Mouse (Mus musculus) large intestine, adult 2 months (tissue): ENCODE data around the gene Dtd1. TPM values are rescaled to one million over a fixed set of nuclear protein-coding genes. Genes with fewer than 3 reads are reported as not detected.

Experiments used
- DNase-seq: peaks from one replicate; pipeline ENCODE4 v3.0.0-alpha.2; 2012; ENCODE audit warnings: low read depth, low spot score
- WGBS: fragments of 180-500 bp; shearing (Covaris S2); methylation state at CpG from one replicate; pipeline ENCODE4 v1.1.7; 2018; 5-methylcytosine and 5-hydroxymethylcytosine counted together
- polyA plus RNA-seq: library from polyadenylated mRNA; depleted of rRNA; stranded (reverse); fragments of >200 nt; gene quantifications from 2 replicates; pipeline ENCODE4 v1.2.3, GENCODE M21; 2012

Dtd1 gene
- polyA plus RNA-seq, 1 experiment = 6.5 TPM

DNA sequence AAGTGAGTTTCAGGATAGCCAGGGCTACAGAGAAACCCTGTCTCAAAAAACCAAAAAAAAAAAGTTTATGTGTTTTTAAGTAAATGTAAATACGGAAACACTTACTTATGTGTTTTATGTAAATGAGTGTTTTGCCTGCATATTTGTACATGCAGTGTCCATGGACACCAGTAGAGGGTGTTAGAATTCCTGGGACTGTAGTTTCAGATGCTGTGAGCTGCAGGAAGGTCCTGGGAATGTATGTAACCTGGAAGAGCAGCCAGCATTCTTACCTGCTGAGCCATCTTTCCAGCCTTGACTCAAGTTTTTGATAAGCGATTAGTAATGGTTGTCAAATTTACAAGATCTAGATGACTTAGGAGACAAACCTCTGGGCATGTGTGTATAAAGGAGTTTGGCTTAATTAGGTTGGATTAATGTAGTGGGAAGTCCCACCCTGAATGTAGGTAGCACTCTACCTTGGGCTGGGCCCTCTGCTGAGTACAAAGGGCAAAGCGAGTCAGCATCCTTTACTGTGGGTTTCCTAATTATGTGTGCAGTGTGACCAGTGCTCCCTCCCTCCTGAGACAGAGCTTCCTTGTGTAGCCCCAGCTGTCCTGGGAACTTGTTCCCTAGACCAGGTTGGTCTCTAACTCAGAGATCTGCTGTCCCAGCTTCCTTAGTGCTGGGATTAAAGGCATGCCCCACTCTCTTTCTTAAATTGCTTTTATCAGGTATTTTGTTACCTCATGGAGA is 101.9 kb downstream of the Dtd1 start:
- no peak for DNase-seq
- WGBS = 70% methylated on average over 3 of the region's 3 CpGs

DNA sequence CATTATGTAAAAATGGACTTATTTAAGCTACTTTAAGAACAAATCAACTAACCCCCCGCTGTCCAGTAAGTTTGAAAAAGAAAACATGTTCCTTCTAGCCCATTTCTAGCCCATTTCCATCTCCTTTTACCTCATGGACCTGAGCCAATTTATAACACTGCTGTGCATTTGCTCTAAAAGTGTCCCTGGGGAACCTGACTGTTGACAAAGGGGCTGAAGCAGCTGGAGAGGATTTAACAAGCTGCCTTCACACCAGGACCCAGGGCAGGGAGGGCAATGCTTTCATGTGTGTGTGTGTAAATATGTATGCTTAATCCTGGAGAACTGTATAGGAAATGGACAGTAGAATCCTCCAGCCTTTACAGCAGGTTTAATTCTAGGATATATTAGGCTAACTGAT is 109.6 kb downstream of the Dtd1 start:
- WGBS = 69% methylated on average over 1 of the region's 1 CpGs
- DNase-seq = no peak

DNA sequence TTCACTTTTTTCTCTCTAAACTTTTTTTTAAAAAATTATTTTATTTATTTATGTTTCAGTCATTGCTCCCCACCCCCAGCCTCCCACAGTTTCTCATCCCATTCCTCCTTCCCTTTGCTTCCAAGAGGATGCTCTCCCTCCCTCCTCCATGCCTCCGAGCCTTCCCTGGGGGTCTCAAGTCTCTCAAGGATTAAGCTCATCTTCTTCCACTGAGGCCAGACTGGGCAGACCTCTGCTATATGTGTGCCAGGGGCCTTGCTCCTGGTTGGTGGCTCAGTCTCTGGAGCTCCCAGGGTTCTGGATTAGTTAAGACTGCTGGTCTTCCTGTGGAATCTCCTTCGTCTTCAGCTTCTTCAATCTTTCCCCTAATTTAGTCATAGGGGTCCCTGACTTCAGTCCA is 110.0 kb downstream of the Dtd1 start:
- no peak for DNase-seq

DNA sequence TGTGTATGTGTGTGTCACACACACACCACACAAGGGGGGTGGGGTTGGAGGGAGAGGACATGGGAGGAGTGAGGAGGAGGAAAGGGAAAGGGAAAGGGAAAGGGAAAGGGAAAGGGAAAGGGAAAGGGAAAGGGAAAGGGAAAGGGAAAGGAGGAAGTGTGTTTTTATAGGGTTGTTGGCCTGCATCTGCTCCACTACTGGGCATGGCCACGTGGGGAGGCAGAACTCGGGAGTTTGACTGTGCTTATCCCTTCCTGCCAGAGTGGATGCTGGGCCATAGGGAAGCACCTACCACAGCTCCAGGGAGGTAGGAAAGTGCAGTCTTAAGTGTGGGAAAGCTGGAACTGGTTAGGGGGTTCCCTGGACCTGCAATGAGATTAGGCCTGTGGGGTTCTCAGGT is 114.9 kb downstream of the Dtd1 start:
- WGBS = 47% methylated on average over 2 of the region's 2 CpGs
- DNase-seq = no peak

More for the DNA sequence above, 110.0 kb downstream of the Dtd1 start:
- 91% methylated on average over 2 of the region's 2 CpGs for WGBS

DNA sequence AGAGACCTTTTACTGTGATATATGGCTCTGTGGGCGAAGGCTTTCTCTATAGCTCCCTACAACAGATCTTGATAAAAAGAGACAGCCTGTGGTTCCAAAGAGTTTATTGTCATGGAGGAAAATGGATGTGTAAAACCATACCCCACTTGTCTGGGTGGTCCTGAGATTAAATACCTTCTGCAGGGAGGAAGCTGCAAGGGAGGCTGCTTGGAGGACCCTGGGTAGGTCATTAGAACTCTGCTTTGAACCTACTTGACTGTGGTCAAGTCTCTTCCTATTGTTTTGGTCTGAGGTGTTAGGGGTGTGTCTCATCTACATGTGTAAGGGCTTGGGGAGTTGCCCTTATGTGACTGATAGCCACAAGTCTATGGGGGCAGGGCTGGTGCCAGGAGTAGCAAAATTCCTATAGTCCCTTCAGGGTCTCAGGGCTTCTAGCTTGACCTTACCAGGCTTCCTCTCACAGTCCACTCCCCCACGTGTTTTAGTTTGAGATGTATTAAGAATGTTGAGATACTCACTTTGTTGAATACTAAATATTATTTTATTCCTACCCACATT is 115.6 kb downstream of the Dtd1 start:
- WGBS = 74% methylated on average over 2 of the region's 2 CpGs
- DNase-seq = no peak

DNA sequence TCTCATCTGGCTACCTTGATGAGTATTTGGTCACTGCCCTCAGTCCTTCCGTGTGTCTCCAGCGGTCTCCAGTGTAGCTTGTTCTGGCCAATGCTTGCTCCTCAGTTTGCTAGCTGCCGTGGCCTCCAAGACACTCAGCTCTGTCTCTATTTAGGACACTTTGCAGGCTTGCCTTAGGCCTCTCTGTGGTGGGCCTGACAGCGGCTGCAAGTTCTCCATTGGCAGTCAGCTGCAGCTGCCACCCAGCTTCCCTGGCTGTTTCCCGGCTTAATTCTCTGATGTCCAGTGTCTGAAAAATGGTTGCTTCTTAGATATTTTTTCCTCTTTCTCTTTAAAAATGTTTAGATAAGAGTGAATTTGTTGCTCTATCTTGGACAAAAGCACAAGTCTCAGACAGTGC is 116.6 kb downstream of the Dtd1 start:
- DNase-seq = no peak
- 80% methylated on average over 5 of the region's 5 CpGs for WGBS

DNA sequence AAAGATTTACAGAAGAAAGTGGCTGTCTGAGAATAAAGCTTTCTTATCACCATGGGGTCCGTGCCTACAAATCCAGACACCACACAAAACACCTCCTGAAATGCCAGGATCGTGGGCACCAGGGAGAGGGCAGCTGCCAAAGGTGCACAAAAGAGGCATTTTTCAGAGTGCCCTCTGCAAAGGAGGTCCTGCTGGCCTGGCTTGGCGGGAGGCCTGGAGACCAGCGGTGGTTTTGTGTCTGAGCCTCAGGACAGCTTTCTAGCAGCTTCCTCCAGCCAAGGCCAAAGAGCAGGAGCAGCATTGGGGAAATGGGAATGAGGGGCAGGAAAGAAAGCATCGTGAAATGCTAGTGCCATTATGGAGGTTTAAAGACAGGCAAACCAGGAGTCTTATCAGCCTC is 118.6 kb downstream of the Dtd1 start:
- DNase-seq = no peak
- WGBS = 66% methylated on average over 5 of the region's 5 CpGs

DNA sequence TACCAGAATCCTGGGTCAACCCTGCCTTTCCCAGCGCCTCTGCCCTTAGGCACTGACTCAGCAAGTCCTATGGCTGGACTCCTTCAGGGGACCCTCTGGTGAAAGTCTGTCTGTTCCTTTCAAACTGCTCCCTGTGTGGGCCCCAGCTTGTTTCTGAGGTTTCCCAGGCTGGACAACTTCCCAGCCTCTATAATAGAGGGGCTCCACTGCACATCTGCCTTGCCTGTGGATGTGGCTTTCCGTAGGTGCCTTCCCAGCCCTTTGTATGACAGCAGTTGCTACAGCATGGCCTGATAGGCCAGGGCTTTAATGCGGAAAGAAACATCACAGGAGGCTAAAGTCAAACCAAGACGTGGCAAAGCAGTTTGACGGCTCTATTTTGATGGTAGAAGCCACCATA is 119.6 kb downstream of the Dtd1 start:
- WGBS = 89% methylated on average over 5 of the region's 5 CpGs
- no peak for DNase-seq

DNA sequence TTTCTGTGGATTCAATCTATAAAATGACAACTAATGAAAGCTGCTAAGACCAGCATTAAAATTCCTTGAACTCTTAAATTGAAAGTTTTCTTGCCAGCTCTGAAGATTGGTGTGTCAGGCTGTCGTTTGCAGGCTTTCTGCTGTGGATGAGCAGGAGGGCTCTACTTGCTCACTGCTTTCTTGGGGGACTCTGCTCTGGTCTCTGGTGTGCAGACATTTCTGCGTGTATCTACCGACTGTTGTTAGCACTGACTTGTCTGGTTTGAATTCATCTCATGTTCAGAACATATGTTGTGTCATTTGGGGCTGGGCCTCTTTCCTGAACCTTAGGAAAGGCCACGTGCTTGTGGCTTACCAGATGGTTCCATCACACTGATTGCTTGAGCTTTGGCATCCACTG is 120.0 kb downstream of the Dtd1 start:
- WGBS = 82% methylated on average over 4 of the region's 4 CpGs
- DNase-seq = no peak

DNA sequence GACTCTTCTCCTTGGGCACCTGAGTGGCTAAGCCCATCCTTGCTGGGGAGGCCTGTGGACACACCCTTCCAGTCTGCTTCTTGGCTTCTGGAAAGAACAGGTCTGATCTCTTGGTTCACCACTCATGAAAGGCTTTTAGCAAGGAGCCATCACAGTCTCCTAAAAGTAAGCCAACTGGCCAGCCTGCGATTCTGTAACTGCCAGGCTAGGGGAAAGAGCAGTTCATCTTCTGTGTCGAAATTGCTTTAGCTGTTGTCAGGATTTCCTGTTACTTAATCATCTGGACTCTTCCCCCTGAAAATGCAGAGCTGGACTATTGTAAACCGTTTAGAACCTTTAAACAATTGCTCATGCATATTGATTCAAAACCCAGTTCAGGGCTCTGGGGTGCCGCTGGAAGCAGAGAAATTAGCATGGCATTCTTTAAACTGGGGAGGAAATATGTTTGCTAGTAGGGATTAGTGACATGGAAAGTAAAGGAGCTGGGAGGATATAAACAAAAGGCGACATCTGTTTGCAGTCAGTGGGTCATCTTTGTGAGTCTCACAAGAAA is 120.8 kb downstream of the Dtd1 start:
- WGBS = 51% methylated on average over 5 of the region's 5 CpGs

DNA sequence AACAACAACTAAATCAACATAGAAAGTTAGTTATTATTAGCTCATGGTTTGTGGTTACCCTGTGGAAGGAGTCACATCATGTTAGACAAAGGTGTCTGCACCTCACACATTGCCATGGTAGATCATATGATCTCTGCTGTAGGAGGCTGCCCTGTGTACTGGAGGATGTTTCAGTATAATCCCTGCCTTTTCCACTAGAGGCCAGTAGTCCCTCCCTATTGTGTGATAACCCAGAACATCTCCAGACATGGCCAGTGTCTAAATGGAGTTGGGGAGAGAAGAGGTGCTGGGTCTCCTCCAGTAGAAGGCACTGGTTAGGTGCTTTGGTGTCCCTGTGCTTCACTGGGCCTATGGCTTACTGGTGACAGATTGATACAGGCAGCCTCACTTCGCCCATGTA is 125.0 kb downstream of the Dtd1 start:
- WGBS = 93% methylated on average over 1 of the region's 1 CpGs

More for the DNA sequence above, 120.8 kb downstream of the Dtd1 start:
- DNase-seq = no peak

DNA sequence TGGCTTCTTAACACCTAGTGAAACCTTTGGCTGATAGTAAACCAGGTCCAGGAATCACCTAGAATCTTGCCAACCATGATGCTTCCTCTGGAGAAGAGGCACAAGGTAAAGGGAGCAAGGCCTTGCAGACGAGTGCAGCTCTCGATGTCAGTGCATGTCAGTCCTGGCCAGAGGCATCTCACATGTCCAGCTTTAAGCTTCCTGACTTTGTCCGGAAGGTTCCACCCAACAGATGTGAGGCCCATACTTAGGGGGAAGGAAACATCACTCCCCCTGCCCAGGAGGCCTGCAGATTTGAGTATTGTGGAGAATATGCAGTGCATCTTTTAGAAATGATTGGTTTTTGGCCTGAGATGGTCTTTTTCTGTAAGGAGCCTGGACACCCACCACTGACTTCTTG is 127.4 kb downstream of the Dtd1 start:
- 90% methylated on average over 3 of the region's 3 CpGs for WGBS
- DNase-seq = no peak

More for the DNA sequence above, 125.0 kb downstream of the Dtd1 start:
- DNase-seq = no peak

DNA sequence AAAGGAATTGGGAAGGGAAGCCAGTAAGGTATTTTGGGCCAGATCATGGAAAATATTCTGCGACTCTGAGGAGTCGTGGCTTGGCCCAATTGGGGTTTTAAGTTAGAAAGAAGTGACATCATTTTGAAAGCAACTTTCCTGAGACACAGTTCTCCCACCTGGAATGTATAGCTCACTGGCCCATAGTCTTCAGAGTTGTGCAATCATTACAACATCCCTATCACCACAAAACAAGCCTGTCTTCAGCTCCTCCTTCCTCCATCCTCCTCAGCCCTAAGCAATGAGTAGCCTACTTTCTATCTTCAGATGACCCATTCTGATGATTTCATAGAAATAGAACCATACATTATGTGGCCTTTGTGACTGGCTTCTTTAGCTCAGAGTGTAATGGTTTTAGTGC is 130.1 kb downstream of the Dtd1 start:
- no peak for DNase-seq
- 87% methylated on average over 2 of the region's 2 CpGs for WGBS

DNA sequence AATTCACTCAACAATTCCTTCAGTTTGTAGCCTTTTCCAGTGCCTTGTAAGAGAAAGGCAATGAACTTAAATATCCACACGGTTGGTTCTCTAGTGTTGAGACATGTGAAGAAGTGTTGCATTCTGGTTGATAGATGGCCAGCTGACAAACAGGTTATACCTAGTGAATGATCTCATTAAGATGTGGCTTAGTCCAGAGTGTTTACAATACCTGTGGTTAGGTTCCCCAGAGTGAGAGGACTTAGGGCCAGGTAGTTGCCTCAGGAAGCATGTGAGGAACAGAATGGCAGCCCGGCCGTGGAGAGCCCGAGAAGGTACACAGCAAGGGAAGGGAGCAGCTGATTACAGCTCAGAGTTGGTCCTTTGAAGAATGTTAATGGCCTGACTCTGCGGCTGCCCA is 138.5 kb downstream of the Dtd1 start:
- DNase-seq = no peak

DNA sequence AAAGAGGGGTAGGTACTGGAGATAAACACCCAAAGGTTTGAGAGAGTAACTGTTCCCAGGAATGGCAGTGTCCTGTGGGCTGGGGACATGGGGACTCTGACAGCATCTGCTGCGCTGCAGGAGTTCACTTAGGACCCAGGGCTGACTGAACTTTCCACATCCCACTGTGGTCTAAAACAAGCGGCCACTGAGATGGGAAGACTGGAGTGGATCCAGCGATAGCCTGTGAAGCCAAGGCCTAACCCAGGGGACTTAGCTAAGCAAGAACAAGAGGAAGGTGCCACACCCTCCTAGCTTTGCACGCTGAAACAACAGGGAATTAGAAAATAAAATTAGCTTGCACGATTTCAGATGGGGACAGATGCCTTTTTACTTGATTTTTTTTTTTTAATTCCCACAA is 138.9 kb downstream of the Dtd1 start:
- DNase-seq = no peak
- 77% methylated on average over 5 of the region's 5 CpGs for WGBS

More for the DNA sequence above, 138.5 kb downstream of the Dtd1 start:
- 76% methylated on average over 5 of the region's 5 CpGs for WGBS

DNA sequence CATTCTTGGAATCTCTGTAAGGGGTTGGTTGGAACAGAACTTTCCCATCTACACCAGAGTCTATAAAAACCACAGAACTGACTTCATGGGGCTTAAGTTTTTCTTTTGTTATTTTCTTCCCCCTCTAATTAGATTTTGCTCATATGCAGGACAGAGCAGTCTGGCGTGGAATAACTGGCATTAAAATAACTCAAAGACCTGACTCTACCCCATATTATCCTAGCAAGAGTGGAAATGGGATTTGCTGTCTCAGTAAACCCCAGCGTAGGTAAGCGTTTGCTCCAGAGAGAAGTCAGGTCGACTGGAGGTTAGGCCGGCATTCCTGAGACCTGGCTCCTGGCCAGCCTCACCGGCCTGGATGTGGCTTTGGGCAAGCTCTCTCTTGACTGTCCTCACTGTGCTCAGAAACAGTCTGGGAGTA is 140.9 kb downstream of the Dtd1 start:
- no peak for DNase-seq
- whole genome bisulfite sequencing = 55% methylated on average over 6 of the region's 6 CpGs

DNA sequence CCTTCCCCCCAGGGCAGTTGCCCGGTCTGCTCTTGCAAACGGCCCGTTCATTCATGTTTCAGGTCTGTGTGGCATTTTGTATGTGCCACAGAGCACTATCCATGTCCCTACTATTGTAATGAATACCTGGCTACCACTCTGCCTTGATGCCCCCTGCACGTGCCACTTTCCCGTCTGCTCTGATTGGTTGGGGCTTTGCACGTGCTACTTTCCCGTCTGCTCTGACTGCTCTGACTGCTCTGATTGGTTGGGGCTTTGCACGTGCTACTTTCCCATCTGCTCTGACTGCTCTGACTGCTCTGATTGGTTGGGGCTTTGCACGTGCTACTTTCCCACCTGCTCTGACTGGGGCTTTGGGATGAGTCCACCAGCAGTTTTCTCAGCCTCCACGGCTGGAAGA is 142.3 kb downstream of the Dtd1 start:
- DNase-seq = no peak
- 87% methylated on average over 10 of the region's 10 CpGs for WGBS

DNA sequence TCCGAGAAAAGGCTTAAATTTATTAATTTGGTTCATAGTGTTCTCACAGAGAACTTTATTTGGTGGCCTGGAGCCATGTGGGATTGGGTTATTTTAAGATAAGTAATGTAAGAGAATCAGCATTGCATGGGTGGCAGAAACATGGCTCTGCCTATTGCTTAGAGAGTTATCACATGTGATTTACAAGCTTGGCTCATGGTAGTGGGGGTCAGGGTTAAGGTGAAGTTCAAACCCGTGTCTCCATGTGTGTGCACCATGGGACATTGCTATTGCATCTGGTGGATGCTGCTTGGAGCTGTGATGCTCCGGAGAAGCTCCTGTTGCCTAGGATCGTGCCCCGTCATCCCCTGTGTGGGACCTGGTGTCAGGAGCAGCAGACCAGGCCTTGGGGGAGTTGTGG is 143.6 kb downstream of the Dtd1 start:
- WGBS = 81% methylated on average over 5 of the region's 5 CpGs
- DNase-seq = no peak

DNA sequence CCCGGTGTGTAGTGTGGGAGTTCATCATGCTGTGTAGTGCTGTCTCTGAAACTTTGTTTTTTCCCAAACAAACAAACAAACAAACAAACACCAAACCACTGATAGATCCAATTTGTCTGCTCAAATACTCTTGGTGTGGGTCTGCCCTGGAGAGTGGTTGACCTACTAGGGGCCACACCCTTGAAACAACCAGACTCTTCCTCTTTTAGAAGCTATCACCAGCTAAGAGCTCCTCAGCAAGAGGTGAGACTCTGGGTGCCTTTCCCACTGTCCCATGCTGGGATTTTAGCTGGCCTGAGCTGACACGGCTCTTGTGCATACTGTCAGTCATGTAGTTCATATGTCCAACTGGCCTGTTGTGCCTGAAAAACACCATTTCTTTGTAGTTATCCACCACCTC is 145.6 kb downstream of the Dtd1 start:
- 94% methylated on average over 2 of the region's 2 CpGs for WGBS
- no peak for DNase-seq

DNA sequence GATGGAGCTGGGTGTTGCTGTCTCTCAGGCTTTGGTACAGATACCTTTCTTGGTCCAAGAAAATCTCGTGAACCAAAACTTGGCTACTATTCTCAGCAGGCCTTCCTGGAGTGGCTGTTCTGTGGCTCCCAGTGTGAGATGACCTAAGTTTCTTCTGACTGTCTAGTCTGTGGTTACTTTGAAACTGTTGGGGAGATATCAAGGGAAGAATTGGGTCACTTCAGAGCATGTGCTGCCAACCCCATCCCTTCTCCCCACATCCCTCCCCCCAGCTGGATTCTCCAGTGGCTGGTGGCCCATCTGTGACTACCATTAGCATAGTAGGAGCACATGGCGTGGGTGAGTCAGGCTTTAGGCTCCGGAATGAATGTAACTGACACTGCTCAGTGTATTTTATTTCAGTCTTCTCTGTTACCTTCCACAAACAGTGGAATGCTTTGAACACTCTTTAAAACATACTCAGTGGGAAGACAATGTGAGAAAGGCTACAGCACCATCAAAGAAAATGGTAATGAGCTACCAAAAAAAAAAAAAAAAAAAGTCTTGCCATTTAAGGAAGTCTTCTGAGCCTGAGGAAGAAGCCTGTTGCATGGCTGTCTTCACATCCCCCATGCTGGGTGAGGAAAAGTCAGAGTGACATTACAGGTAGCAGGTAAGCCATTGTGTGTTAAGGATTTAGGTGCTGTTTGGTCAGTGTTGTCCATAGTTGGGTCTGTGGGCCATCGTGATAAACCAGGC is 146.5 kb downstream of the Dtd1 start:
- DNase-seq = no peak
- WGBS = 72% methylated on average over 4 of the region's 4 CpGs

DNA sequence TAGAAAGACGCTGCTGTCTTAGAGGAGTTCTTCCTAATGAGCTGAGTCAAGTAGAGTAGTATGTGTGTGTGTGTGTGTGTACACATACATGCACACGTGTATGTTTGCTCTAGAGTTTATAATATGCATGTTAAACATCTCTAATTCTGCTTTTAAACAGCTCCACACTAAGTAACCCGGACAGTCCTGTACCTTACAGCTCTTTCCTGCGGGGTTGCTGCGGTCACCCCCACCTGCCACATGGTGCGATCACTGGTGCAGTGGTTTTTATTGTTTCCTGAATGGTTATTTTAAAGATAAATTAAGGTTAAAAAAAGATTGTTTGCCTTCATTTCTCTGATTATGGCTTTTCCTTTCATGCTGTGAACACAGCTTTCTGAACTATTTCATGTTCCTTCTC is 153.9 kb downstream of the Dtd1 start:
- WGBS = 26% methylated on average over 6 of the region's 6 CpGs
- DNase-seq = no peak
